Mouse (Mus musculus): Measurements from ENCODE around the gene Kcnd3.
A peak's percentile ranks its signal among the peaks of the same experiment; 100 is the strongest.

The Kcnd3 gene

GRCm38 (mm10) chr3:105457657-105458056 lies 5.5 kb downstream of the Kcnd3 start:
- no peak for DNase-seq (ENCODE audit: low read depth, low spot score)

- no peak for DNase-seq (ENCODE audit: low read depth, low spot score)
These were observed 14.4 kb downstream of the Kcnd3 start for GRCm38 (mm10) chr3:105466538-105466937.

- DNase-seq (ENCODE audit: low read depth, low spot score), result no peak
These were observed 20.4 kb downstream of the Kcnd3 start for GRCm38 (mm10) chr3:105472564-105472963.

- no peak for DNase-seq (ENCODE audit: low read depth, low spot score)
These were observed 24.3 kb downstream of the Kcnd3 start for GRCm38 (mm10) chr3:105476408-105476807.

DNA sequence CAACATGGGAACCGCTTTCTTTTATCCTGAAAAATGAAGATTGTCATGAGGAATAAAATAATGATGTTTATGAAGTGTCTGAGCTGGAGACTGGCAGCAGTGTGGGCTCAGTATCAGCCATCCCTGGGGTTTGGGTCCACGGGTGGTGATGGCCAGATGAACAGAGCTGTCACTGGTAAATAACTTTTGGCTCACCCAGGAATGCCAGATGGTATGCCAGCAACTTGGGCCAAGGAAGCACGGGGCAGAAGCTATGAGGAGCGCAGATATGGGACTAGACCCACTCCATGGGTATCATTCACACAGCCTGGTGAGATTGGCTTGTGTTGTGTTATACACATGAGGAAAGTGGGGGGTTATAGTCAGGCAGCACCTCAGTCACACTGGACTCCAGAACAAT lies 26.7 kb downstream of the Kcnd3 start:
- no peak for DNase-seq (ENCODE audit: low read depth, low spot score)

DNA sequence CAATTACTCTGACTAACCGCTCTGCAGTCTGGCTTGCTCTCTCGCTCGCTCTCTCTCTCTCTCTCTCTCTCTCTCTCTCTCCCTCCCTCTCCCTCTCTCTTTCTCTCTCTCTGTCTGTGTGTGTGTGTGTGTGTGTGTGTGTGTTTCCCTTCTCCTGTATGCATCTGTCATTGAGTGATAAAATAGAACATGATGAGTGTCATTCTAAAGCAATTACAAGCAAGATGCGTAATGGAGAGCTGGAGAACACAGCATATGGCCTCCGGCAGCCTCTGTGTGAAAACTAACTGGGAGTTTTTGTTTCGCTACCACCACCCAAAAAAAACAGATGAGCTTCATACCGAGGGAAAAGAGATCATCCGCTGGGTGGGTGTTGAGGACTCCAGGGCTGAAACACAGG lies 29.3 kb downstream of the Kcnd3 start:
- no peak for DNase-seq (ENCODE audit: low read depth, low spot score)

DNA sequence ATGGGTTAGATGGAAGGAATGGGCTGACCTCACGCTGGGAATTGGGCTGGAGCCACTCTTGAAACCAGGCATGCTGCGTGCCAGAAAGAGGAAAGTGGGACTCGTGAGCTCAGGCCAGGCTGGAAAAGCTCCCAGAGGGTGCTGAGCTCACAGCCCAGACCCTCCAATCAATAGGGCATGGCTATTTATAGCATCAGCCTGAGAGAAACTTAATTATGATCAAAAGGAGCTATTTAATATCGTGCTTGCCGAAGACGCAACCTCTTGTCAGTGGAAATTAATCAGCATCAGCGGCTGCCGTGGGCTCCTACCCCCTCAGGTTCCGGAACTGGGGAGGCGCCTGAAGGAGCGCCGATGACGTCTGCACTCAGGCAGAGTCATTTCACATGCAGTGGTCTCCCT lies 31.5 kb downstream of the Kcnd3 start:
- DNase-seq (ENCODE audit: low read depth, low spot score), result no peak

DNA sequence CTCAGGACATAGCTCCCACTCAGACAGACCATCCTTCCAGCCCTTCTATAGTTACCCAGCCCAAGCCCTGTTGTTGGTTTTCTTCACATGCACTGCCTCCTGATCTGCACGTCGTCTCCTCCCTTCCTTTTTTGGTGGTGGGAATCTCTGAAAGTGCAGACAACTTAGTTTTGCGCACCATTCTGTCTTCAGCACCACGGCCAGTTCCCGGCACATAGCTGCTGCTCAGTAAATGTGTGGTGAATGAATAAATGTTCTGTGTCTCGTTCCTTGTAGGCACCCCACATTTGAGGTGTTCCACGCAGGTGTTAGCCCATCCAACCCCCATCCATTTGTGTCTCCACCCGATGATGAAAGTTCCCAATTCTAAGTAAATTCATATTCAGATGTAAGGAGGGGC lies 35.0 kb downstream of the Kcnd3 start:
- peak; percentile 42 for DNase-seq (ENCODE audit: low read depth, low spot score)

DNA sequence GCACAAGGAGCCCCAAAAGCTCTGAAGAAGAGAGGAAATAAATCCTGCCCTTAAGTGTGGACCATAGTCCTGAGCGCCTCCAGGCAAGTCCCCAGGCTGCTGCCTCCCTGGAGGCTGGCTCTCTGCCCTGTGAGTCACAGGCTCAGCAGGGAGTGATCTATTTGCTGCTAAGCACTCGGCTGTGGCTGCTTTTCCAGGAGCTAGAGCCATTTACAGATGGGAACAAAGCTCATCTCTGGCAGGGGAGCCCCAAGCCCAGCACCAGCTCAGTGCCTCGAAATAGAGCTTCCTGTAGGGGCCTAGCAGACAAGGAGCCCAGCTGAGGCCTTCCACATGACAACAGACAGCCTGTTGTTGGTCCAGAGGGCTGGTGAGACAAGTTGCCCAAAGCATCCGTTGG lies 37.5 kb downstream of the Kcnd3 start:
- DNase-seq (ENCODE audit: low read depth, low spot score), result peak; percentile 50

GRCm38 (mm10) chr3:105494886-105495285 lies 42.8 kb downstream of the Kcnd3 start:
- DNase-seq (ENCODE audit: low read depth, low spot score), result no peak

- no peak for DNase-seq (ENCODE audit: low read depth, low spot score)
These were observed 44.1 kb downstream of the Kcnd3 start for GRCm38 (mm10) chr3:105496216-105496615.

GRCm38 (mm10) chr3:105496935-105497334 lies 44.8 kb downstream of the Kcnd3 start:
- DNase-seq (ENCODE audit: low read depth, low spot score), result no peak

DNA sequence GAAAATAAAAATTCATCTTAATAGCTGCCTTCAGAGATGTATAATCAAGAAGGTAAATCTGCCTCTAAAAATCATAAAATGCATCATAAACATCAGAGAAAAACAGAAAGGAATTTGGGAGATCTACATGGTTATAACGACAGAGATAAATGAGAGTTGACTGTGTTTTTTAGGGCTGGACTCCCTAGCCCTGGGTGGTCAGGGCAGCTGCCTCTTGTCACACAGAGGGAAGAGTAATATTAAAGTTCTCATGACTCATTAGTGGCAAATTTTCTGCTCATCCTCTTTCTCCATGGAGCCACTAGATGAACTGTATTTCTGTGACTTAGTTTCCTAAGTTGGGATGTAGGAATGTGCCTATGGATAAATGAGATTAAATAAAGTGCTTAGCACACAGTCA lies 48.9 kb downstream of the Kcnd3 start:
- DNase-seq (ENCODE audit: low read depth, low spot score), result no peak

DNA sequence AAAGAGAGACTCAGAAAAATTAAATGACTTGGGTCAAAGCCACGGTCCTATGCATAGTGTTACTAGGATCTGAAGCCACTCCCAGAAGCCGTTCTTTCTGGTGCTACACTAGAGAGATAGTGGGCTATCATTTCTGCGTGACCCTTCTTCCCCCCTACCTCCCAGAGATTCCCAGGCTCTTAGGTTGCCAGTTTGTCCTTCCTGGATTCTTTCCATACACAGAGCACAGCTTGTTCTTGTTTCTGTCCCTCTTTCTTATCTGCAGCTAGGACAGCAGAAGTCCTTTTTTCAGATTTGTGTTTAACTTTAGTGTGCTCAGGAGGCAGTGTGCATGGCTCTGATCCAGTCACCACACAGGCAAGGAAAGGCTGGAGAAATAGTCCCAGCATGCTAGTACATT lies 52.1 kb downstream of the Kcnd3 start:
- no peak for DNase-seq (ENCODE audit: low read depth, low spot score)

DNA sequence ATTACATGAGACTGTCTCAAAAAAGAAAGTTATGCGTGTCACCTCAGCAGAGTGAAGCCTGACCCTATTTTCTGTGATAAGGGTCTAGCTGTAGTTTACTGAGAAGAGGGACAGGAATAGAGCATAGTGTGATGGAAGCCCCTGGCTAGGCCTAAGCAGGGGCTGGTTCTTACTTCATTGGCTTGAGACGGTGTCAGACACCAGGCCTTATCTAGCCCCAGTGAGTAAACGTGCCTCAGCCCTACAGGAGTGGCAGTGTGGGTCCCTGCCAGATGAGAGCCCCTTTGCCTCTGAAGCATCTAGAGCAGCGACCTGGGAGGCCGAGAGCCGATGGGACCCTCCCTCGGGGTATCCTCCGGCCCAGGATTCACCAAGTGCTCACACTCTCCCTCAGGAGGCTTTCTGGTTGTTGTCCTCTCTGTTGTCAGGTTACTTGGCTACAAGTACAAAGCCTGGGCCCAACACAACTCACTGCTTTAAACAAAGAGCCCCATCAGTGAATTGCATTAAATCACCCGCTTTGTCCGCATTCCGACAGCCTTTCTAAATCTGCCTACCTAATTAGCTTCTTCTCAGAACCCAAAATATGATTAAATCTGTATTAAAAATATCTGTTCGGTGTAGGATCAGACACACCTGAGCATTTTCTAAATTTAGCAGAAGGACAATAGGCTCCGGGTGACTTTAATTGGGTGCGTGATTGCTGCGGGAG lies 53.2 kb downstream of the Kcnd3 start:
- DNase-seq (ENCODE audit: low read depth, low spot score), result no peak

- no peak for DNase-seq (ENCODE audit: low read depth, low spot score)
These were observed 53.7 kb downstream of the Kcnd3 start for GRCm38 (mm10) chr3:105505873-105506170.

- DNase-seq (ENCODE audit: low read depth, low spot score), result no peak
These were observed 54.5 kb downstream of the Kcnd3 start for GRCm38 (mm10) chr3:105506592-105506991.

DNA sequence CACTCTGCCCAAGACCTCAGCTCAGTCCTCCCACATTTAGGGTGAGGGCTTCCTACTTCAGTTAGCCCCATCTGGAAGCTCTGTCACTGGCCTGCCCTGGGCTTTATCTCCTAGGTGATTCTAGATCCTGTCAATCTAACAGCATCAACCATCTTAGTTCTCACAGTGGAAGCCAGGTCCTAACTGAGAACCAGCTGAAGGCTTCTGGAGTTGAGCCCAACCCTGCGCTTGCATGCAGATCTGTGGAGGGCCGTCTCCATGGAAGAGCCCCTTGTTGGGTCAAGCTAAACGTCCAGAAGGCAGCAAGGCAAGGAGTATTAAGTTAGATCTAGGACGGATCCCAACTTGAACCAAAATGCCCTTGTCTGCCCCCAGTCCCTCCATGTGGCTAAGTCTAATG lies 57.2 kb downstream of the Kcnd3 start:
- DNase-seq (ENCODE audit: low read depth, low spot score), result no peak

GRCm38 (mm10) chr3:105511836-105512235 lies 59.7 kb downstream of the Kcnd3 start:
- DNase-seq (ENCODE audit: low read depth, low spot score), result no peak

DNA sequence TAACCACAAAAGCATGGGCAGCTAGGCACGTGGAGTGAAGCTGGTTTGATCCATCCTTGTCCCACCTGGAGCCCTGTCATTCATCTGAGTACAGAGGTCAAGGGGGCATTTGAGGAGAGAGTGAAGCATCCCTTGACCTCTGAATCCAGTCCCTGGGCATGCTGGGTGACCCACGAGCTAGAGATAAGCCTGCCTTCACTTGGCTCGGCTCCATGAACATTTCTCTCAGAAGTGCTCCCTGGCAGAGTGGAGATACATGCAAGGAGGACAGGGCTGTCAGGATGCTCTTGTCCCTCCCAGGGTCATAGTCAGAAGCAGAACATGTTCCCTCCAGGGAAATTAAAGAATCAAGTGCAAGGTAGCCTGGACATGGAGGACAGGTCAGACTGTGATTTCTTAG lies 62.1 kb downstream of the Kcnd3 start:
- no peak for DNase-seq (ENCODE audit: low read depth, low spot score)

- no peak for DNase-seq (ENCODE audit: low read depth, low spot score)
These were observed 62.9 kb downstream of the Kcnd3 start for GRCm38 (mm10) chr3:105515035-105515434.

GRCm38 (mm10) chr3:105515640-105516039 lies 63.5 kb downstream of the Kcnd3 start:
- no peak for DNase-seq (ENCODE audit: low read depth, low spot score)

DNA sequence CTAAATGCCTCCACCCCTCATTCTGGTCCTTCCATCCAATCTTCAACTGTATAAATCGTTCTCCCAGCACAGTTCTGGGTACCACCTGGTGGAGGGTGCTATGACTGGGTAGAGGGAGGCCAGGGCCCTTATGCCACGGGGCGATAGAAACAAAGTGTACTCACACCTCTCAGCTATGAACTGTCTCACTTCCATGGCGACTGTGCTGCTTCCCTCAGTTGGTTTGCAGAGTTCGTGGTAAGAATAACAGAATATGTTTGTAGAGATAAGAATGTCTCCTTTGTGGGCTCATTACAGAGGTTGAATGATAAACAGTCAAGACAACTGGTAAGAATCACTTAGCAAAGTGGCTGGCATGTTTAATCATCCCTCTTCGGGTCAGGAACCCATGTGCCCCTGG lies 68.3 kb downstream of the Kcnd3 start:
- no peak for DNase-seq (ENCODE audit: low read depth, low spot score)

GRCm38 (mm10) chr3:105521178-105521631 lies 69.1 kb downstream of the Kcnd3 start:
- DNase-seq (ENCODE audit: low read depth, low spot score), result peak; percentile 58

Measured in 3T3-L1 (cell line).